Mouse (Mus musculus): ENCODE measurements around the gene Hist2h2ab. TPM values are rescaled to one million over a fixed set of nuclear protein-coding genes. Genes with fewer than 3 reads are reported as not detected.

The Hist2h2ab gene
- polyA plus RNA-seq, 1 experiment from 2014 or later, result not detected

- Histone ChIP-seq H3K4me3 (0 out of 2 replicates have a peak overlapping the region, but pooled peaks have one; percentile 48), H3K27me3 (replicated peaks) (no peaks in the 10 kb centered on the region), H3K4me2 (peak overlapping the region; percentile 27), H3K9me3 (replicated peaks) (no peaks in the 10 kb centered on the region), H3K9ac (no peak overlapping the region), H3K4me1 (replicated peaks) (peaks cover 32% of the 10 kb centered on the region), H3K36me3 (no peaks in the 10 kb centered on the region), H3K27ac (ENCODE audit: poor library complexity, severe bottlenecking) (no peak overlapping the region)
- WGBS, result 54% methylated on average over 4 of the region's 4 CpGs
- no peak for ATAC-seq (ENCODE audit: insufficient number of reproducible peaks, low FRiP score)
Observed at GRCm38 (mm10) chr3:96249034-96249345, 29.3 kb downstream of the Hist2h2ab start.

DNA sequence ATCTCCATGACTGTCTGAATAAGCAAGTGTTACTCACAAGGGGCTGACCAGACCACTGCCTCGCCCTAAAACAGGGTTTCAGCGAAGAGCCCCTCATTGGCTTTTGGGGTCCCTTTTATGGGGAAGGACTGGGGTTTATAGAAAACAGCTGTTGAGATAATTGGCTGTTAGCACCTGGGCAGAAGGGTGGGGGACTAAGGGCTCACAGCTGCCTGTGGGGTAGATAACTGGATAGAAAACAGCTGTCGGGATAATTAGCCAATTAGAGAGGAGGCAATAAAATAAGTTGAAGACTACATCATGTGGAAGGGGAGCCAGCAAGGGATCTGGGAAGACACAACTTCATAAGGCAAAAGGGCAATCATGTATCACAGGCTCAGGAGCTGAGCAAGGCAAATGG, 31.2 kb downstream of the Hist2h2ab start:
- Histone ChIP-seq H3K27ac (ENCODE audit: poor library complexity, severe bottlenecking) (no peak overlapping the region), H3K4me2 (no peak overlapping the region), H3K9ac (no peak overlapping the region), H3K36me3 (no peaks in the 10 kb centered on the region), H3K27me3 (replicated peaks) (no peaks in the 10 kb centered on the region), H3K4me3 (no peak overlapping the region), H3K4me1 (replicated peaks) (peaks cover 39% of the 10 kb centered on the region), H3K9me3 (replicated peaks) (no peaks in the 10 kb centered on the region)
- ATAC-seq (ENCODE audit: insufficient number of reproducible peaks, low FRiP score), result no peak
- WGBS, result 52% methylated on average over 3 of the region's 3 CpGs

- no peak for ATAC-seq (ENCODE audit: insufficient number of reproducible peaks, low FRiP score)
- Histone ChIP-seq H3K4me3 (no peak overlapping the region), H3K9ac (no peak overlapping the region), H3K9me3 (replicated peaks) (no peaks in the 10 kb centered on the region), H3K27ac (ENCODE audit: poor library complexity, severe bottlenecking) (no peak overlapping the region), H3K36me3 (no peaks in the 10 kb centered on the region), H3K27me3 (replicated peaks) (no peaks in the 10 kb centered on the region), H3K4me2 (no peak overlapping the region), H3K4me1 (replicated peaks) (peaks cover 45% of the 10 kb centered on the region)
- WGBS, result 89% methylated on average over 3 of the region's 3 CpGs
Observed at GRCm38 (mm10) chr3:96251787-96252186, 32.1 kb downstream of the Hist2h2ab start.

DNA sequence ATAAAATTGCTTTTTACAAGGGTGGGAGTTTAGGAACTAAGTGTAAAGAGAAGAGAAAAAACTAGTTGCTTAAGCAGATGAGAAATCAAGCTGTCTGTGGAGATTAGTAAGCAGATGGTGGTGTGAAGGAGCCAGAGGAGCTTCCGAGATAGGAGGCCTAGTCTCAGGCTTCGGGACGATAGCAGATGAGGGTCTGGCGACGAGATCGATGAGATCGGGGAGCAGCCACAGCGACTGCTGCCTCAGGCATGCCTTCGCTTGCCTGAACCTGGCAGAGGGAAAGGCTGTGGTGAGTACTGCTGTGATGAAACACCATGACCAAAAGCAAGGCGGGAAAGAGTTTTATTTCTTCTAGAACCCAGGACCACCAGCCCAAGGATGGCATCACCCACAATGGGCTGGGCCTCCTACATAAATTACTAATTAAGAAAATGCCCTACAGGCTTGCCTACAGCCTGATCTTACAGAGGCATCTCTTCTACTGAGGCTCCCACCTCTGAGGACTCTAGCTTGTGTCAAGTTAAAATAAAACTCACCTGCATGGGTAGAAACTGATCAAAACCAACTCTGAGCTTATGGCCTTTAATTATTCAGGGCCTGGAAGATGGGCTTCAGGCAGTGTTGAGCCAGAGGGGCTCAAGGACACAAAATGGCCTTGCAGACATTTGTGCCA, 35.2 kb downstream of the Hist2h2ab start:
- Histone ChIP-seq H3K4me3 (no peak overlapping the region), H3K36me3 (no peaks in the 10 kb centered on the region), H3K9me3 (replicated peaks) (no peaks in the 10 kb centered on the region), H3K4me2 (peak overlapping the region; percentile 31; the same call in 1 of the 2 replicates), H3K27me3 (replicated peaks) (no peaks in the 10 kb centered on the region), H3K27ac (ENCODE audit: poor library complexity, severe bottlenecking) (no peak overlapping the region), H3K9ac (peak overlapping the region; percentile 12; the same call in 1 of the 2 replicates), H3K4me1 (replicated peaks) (peaks cover 29% of the 10 kb centered on the region)
- 23% methylated on average over 10 of the region's 10 CpGs for WGBS
- peak; percentile 51; the same call in 1 of the 2 replicates for ATAC-seq (ENCODE audit: insufficient number of reproducible peaks, low FRiP score)

DNA sequence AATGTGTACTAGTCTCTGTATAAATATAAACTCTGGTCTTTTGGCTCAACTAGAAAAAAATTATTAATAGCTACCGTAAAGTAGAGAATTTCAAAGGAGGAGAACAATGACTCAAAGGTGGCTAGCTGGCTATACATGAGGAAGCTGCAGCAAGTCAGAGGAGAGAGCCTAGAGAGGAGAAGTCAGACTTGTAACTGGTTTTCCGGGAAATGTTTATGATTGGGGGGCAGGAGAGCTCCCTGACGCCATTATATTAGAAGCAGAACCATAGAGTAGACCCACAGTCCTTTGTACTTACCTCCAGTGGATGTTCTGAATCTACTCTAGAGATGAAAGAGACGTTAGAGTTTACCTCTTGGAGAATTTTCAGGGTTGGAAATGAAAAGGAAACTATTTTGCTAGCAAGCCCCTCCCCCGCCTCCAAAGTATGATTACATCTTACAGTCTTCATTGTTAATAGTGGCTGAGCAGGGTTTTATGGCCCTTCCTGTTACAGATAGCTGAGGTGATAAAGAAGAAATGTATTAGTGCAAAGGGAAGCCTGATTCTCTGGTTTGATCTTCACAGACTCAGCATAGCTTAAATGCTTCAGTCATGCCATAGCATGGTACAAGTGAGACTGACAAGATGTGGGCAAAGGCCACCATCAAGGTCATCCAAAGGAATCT, 36.4 kb downstream of the Hist2h2ab start:
- no peaks in the 10 kb centered on the region for H3K36me3 ChIP-seq
- H3K4me3 ChIP-seq, result no peak overlapping the region
- H3K9ac ChIP-seq, result no peak overlapping the region
- H3K27me3 ChIP-seq (replicated peaks), result no peaks in the 10 kb centered on the region
- no peaks in the 10 kb centered on the region for H3K9me3 ChIP-seq (replicated peaks)
- 76% methylated on average over 5 of the region's 5 CpGs for WGBS
- no peak overlapping the region for H3K4me2 ChIP-seq
- ATAC-seq (ENCODE audit: insufficient number of reproducible peaks, low FRiP score), result no peak
- peaks cover 17% of the 10 kb centered on the region for H3K4me1 ChIP-seq (replicated peaks)
- no peak overlapping the region for H3K27ac ChIP-seq (ENCODE audit: poor library complexity, severe bottlenecking)

- Histone ChIP-seq H3K9ac (no peak overlapping the region), H3K4me3 (no peak overlapping the region), H3K4me1 (replicated peaks) (peaks cover 23% of the 10 kb centered on the region), H3K36me3 (no peaks in the 10 kb centered on the region), H3K27ac (ENCODE audit: poor library complexity, severe bottlenecking) (no peak overlapping the region), H3K9me3 (replicated peaks) (no peaks in the 10 kb centered on the region), H3K27me3 (replicated peaks) (no peaks in the 10 kb centered on the region), H3K4me2 (no peak overlapping the region)
- 70% methylated on average over 3 of the region's 3 CpGs for WGBS
- no peak for ATAC-seq (ENCODE audit: insufficient number of reproducible peaks, low FRiP score)
Observed at GRCm38 (mm10) chr3:96257190-96257589, 37.5 kb downstream of the Hist2h2ab start.

DNA sequence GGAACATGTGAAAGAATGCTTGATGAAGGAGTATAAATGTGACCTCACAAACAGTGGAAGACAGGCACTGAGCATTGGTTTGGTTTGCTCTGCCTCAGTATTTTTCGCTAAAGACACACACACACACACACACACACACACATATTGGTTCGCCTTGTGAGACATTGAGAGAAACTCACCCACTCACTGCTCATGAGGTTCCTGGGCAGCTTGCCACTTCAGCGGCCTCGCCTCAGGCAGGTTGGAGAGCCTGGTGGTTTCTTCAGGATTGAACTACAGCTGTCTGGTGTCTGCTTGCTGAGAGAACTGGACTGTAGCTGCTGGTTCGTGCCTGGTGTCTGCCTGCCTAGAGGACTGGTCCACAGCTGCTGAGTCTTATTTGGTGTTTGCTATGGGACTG, 40.6 kb downstream of the Hist2h2ab start:
- no peak for ATAC-seq (ENCODE audit: insufficient number of reproducible peaks, low FRiP score)
- Histone ChIP-seq H3K9me3 (replicated peaks) (no peaks in the 10 kb centered on the region), H3K9ac (no peak overlapping the region), H3K36me3 (no peaks in the 10 kb centered on the region), H3K4me1 (replicated peaks) (peaks cover 23% of the 10 kb centered on the region), H3K27me3 (replicated peaks) (no peaks in the 10 kb centered on the region), H3K27ac (ENCODE audit: poor library complexity, severe bottlenecking) (no peak overlapping the region), H3K4me2 (no peak overlapping the region), H3K4me3 (no peak overlapping the region)
- 91% methylated on average over 5 of the region's 5 CpGs for WGBS

DNA sequence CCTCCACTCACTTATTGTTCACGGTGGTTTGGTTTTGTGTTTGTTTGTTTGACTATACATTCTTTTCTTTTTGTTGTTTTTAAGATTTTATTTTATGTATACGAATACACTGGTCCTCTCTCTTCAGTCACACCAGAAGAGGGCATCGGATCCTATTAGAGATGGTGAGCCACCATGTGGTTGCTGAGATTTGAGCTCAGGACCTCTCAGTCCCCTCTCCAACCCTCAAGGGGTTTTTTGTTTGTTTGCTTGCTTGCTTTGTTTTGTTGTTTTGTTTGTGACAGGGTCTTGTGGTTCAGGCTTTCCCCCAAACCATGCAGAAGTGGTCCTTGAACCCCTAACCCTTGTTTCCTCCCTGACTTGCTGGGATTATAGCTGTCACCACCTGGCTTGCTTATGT, 42.0 kb downstream of the Hist2h2ab start:
- 62% methylated on average over 3 of the region's 3 CpGs for WGBS
- Histone ChIP-seq H3K4me1 (replicated peaks) (peaks cover 12% of the 10 kb centered on the region), H3K27me3 (replicated peaks) (no peaks in the 10 kb centered on the region), H3K9me3 (replicated peaks) (no peaks in the 10 kb centered on the region), H3K36me3 (no peaks in the 10 kb centered on the region), H3K27ac (ENCODE audit: poor library complexity, severe bottlenecking) (peak overlapping the region; percentile 99), H3K4me2 (peak overlapping the region; percentile 91), H3K9ac (peak overlapping the region; percentile 92), H3K4me3 (peak overlapping the region; percentile 77; the same call in 1 of the 2 replicates)
- no peak for ATAC-seq (ENCODE audit: insufficient number of reproducible peaks, low FRiP score)

- ATAC-seq (ENCODE audit: insufficient number of reproducible peaks, low FRiP score), result peak; percentile 86
- WGBS, result 1% methylated on average over 19 of the region's 19 CpGs
Observed at GRCm38 (mm10) chr3:96262216-96262875, 42.7 kb downstream of the Hist2h2ab start.

GRCm38 (mm10) chr3:96262979-96263550, 43.4 kb downstream of the Hist2h2ab start, which contains the start of gene Hist2h4:
TSS of gene Hist2h4 (minus strand) at chr3:96263311.
- ATAC-seq (ENCODE audit: insufficient number of reproducible peaks, low FRiP score), result peak; percentile 79
- Histone ChIP-seq H3K4me3 (peak within 1 kb of the TSS; percentile 77), H3K36me3 (no peaks in the 10 kb centered on the region), H3K27ac (ENCODE audit: poor library complexity, severe bottlenecking) (peak within 1 kb of the TSS; percentile 99), H3K27me3 (replicated peaks) (no peaks in the 10 kb centered on the region), H3K9ac (peak within 1 kb of the TSS; percentile 92), H3K4me1 (replicated peaks) (peaks cover 15% of the 10 kb centered on the region), H3K4me2 (peak within 1 kb of the TSS; percentile 91), H3K9me3 (replicated peaks) (no peaks in the 10 kb centered on the region)
- WGBS, result under 1% methylated on average over 40 of the region's 40 CpGs

More at GRCm38 (mm10) chr3:96262216-96262875, 42.7 kb downstream of the Hist2h2ab start:
- peak overlapping the region; percentile 91 for H3K4me2 ChIP-seq
- H3K9ac ChIP-seq, result peak overlapping the region; percentile 92
- peaks cover 12% of the 10 kb centered on the region for H3K4me1 ChIP-seq (replicated peaks)
- H3K36me3 ChIP-seq, result no peaks in the 10 kb centered on the region
- no peaks in the 10 kb centered on the region for H3K27me3 ChIP-seq (replicated peaks)
- H3K27ac ChIP-seq (ENCODE audit: poor library complexity, severe bottlenecking), result peak overlapping the region; percentile 99
- peak overlapping the region; percentile 77 for H3K4me3 ChIP-seq
- no peaks in the 10 kb centered on the region for H3K9me3 ChIP-seq (replicated peaks)
